Mouse (Mus musculus) neural tube, embryonic 13.5 days (tissue): ENCODE data around the gene Apoa2. TPM values are rescaled to one million over a fixed set of nuclear protein-coding genes. Genes with fewer than 3 reads are reported as not detected.

Experiments used
- ATAC-seq: fragments of 200-750 bp; cut with Nextera tagmentation; 2 replicates; pipeline ENCODE4 v1.8.0; 2017; ENCODE audit warnings: low read depth, mild to moderate bottlenecking, moderate TSS enrichment, moderate library complexity
- H3K27ac ChIP-seq: fragments of 300-500 bp; sonication (generic); replicated peaks from 2 replicates; pipeline ENCODE4 v1.5.1; 2015; ENCODE audit warnings: moderate library complexity, mild to moderate bottlenecking, inconsistent platforms
- H3K27me3 ChIP-seq: fragments of 300-500 bp; sonication (generic); 2 replicates; pipeline ENCODE4 v1.6.1; 2015; ENCODE audit warnings: mild to moderate bottlenecking, inconsistent platforms
- H3K36me3 ChIP-seq: fragments of 300-500 bp; sonication (generic); 2 replicates; pipeline ENCODE4 v1.6.1; 2015; ENCODE audit warnings: mild to moderate bottlenecking, inconsistent platforms
- H3K4me1 ChIP-seq: fragments of 300-500 bp; sonication (generic); replicated peaks from 2 replicates; pipeline ENCODE4 v1.6.1; 2015; ENCODE audit warnings: inconsistent platforms
- H3K4me2 ChIP-seq: fragments of 300-500 bp; sonication (generic); 2 replicates; pipeline ENCODE4 v1.6.1; 2015; ENCODE audit warnings: inconsistent platforms, mild to moderate bottlenecking, moderate library complexity
- H3K4me3 ChIP-seq: fragments of 300-500 bp; sonication (generic); 2 replicates; pipeline ENCODE4 v1.5.1; 2015; ENCODE audit warnings: mild to moderate bottlenecking, inconsistent platforms
- H3K9ac ChIP-seq: fragments of 300-500 bp; sonication (generic); 2 replicates; pipeline ENCODE4 v1.6.1; 2015; ENCODE audit warnings: moderate library complexity, mild to moderate bottlenecking, inconsistent platforms
- H3K9me3 ChIP-seq: fragments of 300-500 bp; sonication (generic); 2 replicates; pipeline ENCODE4 v1.6.1; 2016; ENCODE audit warnings: inconsistent platforms
- whole genome bisulfite sequencing: fragments of 180-500 bp; shearing (Covaris S2); methylation state at CpG from one replicate; pipeline ENCODE4 v1.1.7; 2015; 5-methylcytosine and 5-hydroxymethylcytosine counted together
- polyA plus RNA-seq: library from polyadenylated mRNA; unstranded; fragments of >200 nt; fragmentation: Nextera tagmentation; extraction: Ambion mirVana; gene quantifications from 2 replicates; pipeline ENCODE4 v1.2.1, GENCODE M21; 2015

The Apoa2 gene
- polyA plus RNA-seq, 1 experiment from 2014 or later = 6.8 TPM

- no peak overlapping the region for H3K4me3 ChIP-seq
Measured at GRCm38 (mm10) chr1:171245353-171245752, 20.5 kb downstream of the Apoa2 start.

GRCm38 (mm10) chr1:171246709-171247452 is 22.0 kb downstream of the Apoa2 start:
- Histone ChIP-seq H3K27me3 (no peaks in the 10 kb centered on the region), H3K36me3 (peaks cover 35% of the 10 kb centered on the region), H3K4me3 (peak overlapping the region; percentile 59), H3K27ac (peak overlapping the region; percentile 83), H3K9me3 (no peaks in the 10 kb centered on the region), H3K9ac (peak overlapping the region; percentile 89), H3K4me1 (peaks cover 61% of the 10 kb centered on the region), H3K4me2 (peak overlapping the region; percentile 71)
- ATAC-seq = peak; percentile 92
- WGBS = 1% methylated on average over 41 of the region's 41 CpGs

More at GRCm38 (mm10) chr1:171245353-171245752, 20.5 kb downstream of the Apoa2 start:
- ATAC-seq = no peak
- Histone ChIP-seq H3K9ac (no peak overlapping the region), H3K4me2 (no peak overlapping the region), H3K27me3 (no peaks in the 10 kb centered on the region), H3K4me1 (peaks cover 45% of the 10 kb centered on the region), H3K9me3 (no peaks in the 10 kb centered on the region), H3K27ac (no peak overlapping the region), H3K36me3 (peaks cover 48% of the 10 kb centered on the region)
- WGBS = 94% methylated on average over 8 of the region's 8 CpGs

GRCm38 (mm10) chr1:171247453-171247841 is 22.6 kb downstream of the Apoa2 start:
- ATAC-seq = peak; percentile 19; the same call in 1 of the 2 replicates
- Histone ChIP-seq H3K9ac (peak overlapping the region; percentile 55), H3K4me2 (peak overlapping the region; percentile 64), H3K9me3 (no peaks in the 10 kb centered on the region), H3K27me3 (no peaks in the 10 kb centered on the region), H3K36me3 (peaks cover 29% of the 10 kb centered on the region), H3K27ac (peak overlapping the region; percentile 81), H3K4me3 (peak overlapping the region; percentile 59), H3K4me1 (peaks cover 66% of the 10 kb centered on the region)
- 12% methylated on average over 13 of the region's 13 CpGs for WGBS

GRCm38 (mm10) chr1:171247916-171248315 is 23.1 kb downstream of the Apoa2 start:
- 31% methylated on average over 4 of the region's 4 CpGs for WGBS
- ATAC-seq = no peak
- Histone ChIP-seq H3K36me3 (peaks cover 24% of the 10 kb centered on the region), H3K9ac (0 out of 2 replicates have a peak overlapping the region, but pooled peaks have one; percentile 55), H3K27me3 (no peaks in the 10 kb centered on the region), H3K27ac (peak overlapping the region; percentile 81), H3K9me3 (no peaks in the 10 kb centered on the region), H3K4me3 (peak overlapping the region; percentile 59), H3K4me2 (peak overlapping the region; percentile 64), H3K4me1 (peaks cover 70% of the 10 kb centered on the region)

GRCm38 (mm10) chr1:171248386-171249226 is 23.8 kb downstream of the Apoa2 start:
- H3K27ac ChIP-seq = peak overlapping the region; percentile 81
- 42% methylated on average over 3 of the region's 3 CpGs for WGBS
- no peak overlapping the region for H3K9ac ChIP-seq

GRCm38 (mm10) chr1:171249913-171250600 is 25.2 kb downstream of the Apoa2 start, which contains the start of gene Adamts4:
TSS of gene Adamts4 (plus strand) at chr1:171250421.
- peak within 1 kb of the TSS; percentile 81 for H3K27ac ChIP-seq
- ATAC-seq = no peak
- H3K9ac ChIP-seq = peak within 1 kb of the TSS; percentile 41
- H3K4me2 ChIP-seq = peak within 1 kb of the TSS; percentile 53
- H3K4me3 ChIP-seq = peak within 1 kb of the TSS; percentile 29
- peaks cover 6% of the 10 kb centered on the region; the same call in 1 of the 2 replicates for H3K36me3 ChIP-seq
- H3K4me1 ChIP-seq = peaks cover 68% of the 10 kb centered on the region
- H3K27me3 ChIP-seq = no peaks in the 10 kb centered on the region
- no peaks in the 10 kb centered on the region for H3K9me3 ChIP-seq
- WGBS = 17% methylated on average over 5 of the region's 5 CpGs

More at GRCm38 (mm10) chr1:171248386-171249226, 23.8 kb downstream of the Apoa2 start:
- H3K36me3 ChIP-seq = peaks cover 17% of the 10 kb centered on the region
- H3K9me3 ChIP-seq = no peaks in the 10 kb centered on the region
- H3K4me2 ChIP-seq = 0 out of 2 replicates have a peak overlapping the region, but pooled peaks have one; percentile 64
- no peak overlapping the region for H3K4me3 ChIP-seq
- ATAC-seq = no peak
- H3K27me3 ChIP-seq = no peaks in the 10 kb centered on the region
- peaks cover 71% of the 10 kb centered on the region for H3K4me1 ChIP-seq

- peak within 1 kb of the TSS; percentile 53 for H3K4me2 ChIP-seq
- H3K27ac ChIP-seq = peak within 1 kb of the TSS; percentile 77
- H3K27me3 ChIP-seq = no peaks in the 10 kb centered on the region
- peak within 1 kb of the TSS; percentile 29 for H3K4me3 ChIP-seq
- peaks cover 61% of the 10 kb centered on the region for H3K4me1 ChIP-seq
- 12% methylated on average over 26 of the region's 26 CpGs for WGBS
- peak; percentile 7; the same call in 1 of the 2 replicates for ATAC-seq
- no peaks in the 10 kb centered on the region for H3K9me3 ChIP-seq
- H3K36me3 ChIP-seq = no peaks in the 10 kb centered on the region
- H3K9ac ChIP-seq = peak within 1 kb of the TSS; percentile 41
Measured at GRCm38 (mm10) chr1:171250680-171251593, 26.1 kb downstream of the Apoa2 start, which contains the start of gene Ndufs2. TSS of gene Ndufs2 (minus strand) at chr1:171251388.

- H3K27ac ChIP-seq = peak overlapping the region; percentile 77
- H3K4me1 ChIP-seq = peaks cover 55% of the 10 kb centered on the region
- H3K4me2 ChIP-seq = peak overlapping the region; percentile 53
- 2% methylated on average over 13 of the region's 13 CpGs for WGBS
- no peaks in the 10 kb centered on the region for H3K9me3 ChIP-seq
- H3K9ac ChIP-seq = peak overlapping the region; percentile 41
- H3K4me3 ChIP-seq = peak overlapping the region; percentile 29
- no peaks in the 10 kb centered on the region for H3K36me3 ChIP-seq
- H3K27me3 ChIP-seq = no peaks in the 10 kb centered on the region
- no peak for ATAC-seq
Measured at GRCm38 (mm10) chr1:171251594-171252324, 26.9 kb downstream of the Apoa2 start.

GRCm38 (mm10) chr1:171252415-171252814 is 27.6 kb downstream of the Apoa2 start:
- Histone ChIP-seq H3K4me3 (no peak overlapping the region), H3K4me2 (peak overlapping the region; percentile 53), H3K27me3 (no peaks in the 10 kb centered on the region), H3K27ac (peak overlapping the region; percentile 77; the same call in 1 of the 2 replicates), H3K36me3 (no peaks in the 10 kb centered on the region), H3K4me1 (peaks cover 53% of the 10 kb centered on the region), H3K9ac (no peak overlapping the region), H3K9me3 (no peaks in the 10 kb centered on the region)
- ATAC-seq = no peak
- 58% methylated on average over 17 of the region's 17 CpGs for WGBS

- Histone ChIP-seq H3K9me3 (no peaks in the 10 kb centered on the region), H3K9ac (no peak overlapping the region), H3K27ac (no peak overlapping the region), H3K4me2 (no peak overlapping the region), H3K4me1 (peaks cover 17% of the 10 kb centered on the region), H3K27me3 (no peaks in the 10 kb centered on the region), H3K4me3 (no peak overlapping the region), H3K36me3 (no peaks in the 10 kb centered on the region)
- ATAC-seq = no peak
- WGBS = 91% methylated on average over 24 of the region's 24 CpGs
Measured at GRCm38 (mm10) chr1:171256095-171256818, 31.4 kb downstream of the Apoa2 start.
